Mouse (Mus musculus) adrenal gland, postnatal 10 days (tissue): ENCODE measurements around the gene Cyfip1. TPM values are rescaled to one million over a fixed set of nuclear protein-coding genes. Genes with fewer than 3 reads are reported as not detected.
"Not testable (repeated sequence)": the region's sequence is repeated elsewhere in the genome, so short reads cannot be mapped to it uniquely, and the experiment has no call there.

ENCODE experiments used
- DNase-seq: peaks from one replicate; pipeline ENCODE4 v3.0.0; 2021; ENCODE audit warnings: mixed read lengths
- total RNA-seq, 2 experiments: library from RNA; stranded (reverse); gene quantifications; 2 replicates each; pipeline ENCODE4 v1.2.3; 2021

Gene Cyfip1
- total RNA-seq, 2 experiments from 2014 or later, result 64.4 to 72.4 TPM

GRCm38 (mm10) chr7:55865044-55865443 lies 23.5 kb downstream of the Cyfip1 start:
- no peak for DNase-seq

DNA sequence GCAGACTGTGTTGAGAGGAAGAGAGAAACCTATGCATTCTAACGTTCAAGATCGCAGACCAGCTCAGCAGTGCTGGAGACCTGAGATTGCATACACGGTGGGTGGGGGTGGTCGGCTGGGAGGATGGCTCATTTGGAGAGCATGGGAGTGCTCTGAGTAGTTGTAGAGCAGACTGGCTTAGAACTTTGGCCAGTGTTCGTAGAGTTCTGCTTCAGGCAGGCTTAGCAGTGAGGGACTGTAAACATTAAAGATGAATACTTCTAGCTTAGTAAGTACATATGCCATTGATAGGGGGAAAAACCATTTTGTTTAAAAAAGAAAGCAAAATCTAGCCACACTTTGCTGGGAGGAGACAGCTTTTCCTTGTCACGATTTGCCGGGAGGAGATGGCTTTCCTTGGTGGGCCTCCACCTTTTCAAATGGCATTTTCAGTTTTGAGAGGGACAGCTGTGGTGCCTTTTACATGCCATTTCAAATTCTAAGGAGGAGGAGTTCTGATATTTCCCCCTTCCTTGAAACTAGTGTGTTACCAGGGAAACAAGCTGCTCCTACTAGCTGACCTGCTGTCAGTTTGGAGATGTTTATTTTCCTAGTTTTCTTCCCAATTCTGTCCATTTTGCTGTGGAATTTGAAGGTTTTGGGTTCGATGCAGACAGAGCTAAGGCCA lies 24.3 kb downstream of the Cyfip1 start:
- DNase-seq, result no peak

DNA sequence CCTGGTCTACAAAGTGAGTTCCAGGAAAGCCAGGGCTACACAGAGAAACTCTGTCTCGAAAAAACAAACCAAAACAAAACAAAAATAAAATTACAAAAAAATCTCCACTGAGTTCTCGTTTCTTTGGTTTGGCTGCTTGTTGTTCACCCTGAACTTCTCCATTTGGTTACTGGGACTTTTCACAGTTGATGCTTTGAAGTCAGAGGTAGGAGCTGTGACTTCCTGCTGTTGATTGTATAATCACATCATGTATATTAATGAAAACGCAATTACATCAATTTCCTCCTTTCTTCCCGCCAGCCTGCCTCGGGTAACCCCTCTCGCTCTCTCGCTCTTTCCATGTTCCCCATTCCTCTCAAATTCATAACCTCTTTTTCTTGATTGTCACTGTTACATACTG lies 26.7 kb downstream of the Cyfip1 start:
- no peak for DNase-seq

- no peak for DNase-seq
Measured at GRCm38 (mm10) chr7:55869220-55869619, 27.7 kb downstream of the Cyfip1 start.

DNA sequence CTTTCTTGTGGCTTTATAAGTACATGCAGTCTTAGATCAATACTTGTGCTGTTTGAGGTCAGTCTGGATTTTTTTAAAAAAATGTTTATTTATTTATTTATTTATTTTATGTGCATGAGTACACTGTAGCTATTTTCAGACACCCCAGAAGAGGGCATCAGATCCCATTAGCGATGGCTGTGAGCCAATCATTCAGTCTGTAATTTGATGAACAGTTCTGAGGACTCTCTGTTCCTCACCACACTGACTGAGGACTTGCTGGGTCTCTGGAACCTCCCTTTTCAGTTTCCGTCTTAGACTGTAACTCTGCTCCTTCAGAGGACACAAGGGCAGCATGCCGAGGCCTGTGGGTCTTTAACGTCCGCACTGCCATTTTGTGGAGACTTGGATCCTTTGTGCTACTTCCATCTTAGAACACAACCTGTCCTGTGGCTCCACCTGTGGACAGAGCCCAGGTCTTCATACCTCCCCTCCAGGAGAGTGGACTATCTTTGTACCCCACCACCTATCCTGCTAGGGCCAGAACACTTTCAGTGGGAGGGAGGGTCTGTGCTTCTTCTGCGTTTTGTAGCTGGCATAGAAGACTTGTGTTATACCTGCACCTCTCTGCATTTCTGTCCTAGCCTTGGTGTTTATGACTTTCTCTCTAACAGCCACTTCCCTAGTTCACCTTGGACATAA lies 28.9 kb downstream of the Cyfip1 start:
- no peak for DNase-seq

DNA sequence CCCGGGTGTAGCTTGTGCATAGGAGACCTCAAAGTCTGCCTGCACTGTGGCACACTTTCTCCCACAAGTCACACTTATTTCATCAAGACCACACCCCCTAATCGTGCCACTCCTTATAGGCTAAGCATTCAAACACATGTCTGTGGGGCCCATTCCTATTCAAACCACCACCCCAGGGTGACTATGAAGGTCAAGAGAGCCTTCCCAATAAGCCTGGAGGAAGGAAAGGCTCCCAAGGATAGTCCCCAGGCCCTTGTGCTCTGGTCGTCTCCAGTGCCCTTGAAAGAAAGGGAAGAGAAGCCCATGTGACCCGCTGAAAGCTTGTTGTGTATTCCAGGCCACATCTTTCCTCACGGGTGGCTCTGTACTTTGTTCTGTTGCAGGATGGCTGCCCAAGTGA lies 29.9 kb downstream of the Cyfip1 start:
- DNase-seq, result no peak

DNA sequence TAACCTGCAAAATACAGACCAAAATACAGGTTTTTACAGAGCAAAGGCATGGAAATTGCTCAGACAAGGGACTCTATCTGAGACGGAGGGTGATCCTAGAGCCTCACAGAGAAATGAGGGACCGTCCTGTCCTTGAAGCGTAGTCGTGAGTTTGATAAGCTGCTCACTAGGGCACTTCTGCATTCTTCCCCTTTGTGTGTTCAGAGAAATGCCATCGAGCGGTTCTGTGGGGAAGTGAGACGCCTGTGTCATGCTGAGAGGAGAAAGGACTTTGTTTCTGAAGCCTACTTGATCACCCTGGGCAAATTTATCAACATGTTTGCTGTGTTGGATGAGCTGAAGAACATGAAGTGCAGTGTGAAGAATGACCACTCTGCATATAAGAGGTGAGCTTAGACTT lies 33.2 kb downstream of the Cyfip1 start:
- no peak for DNase-seq

GRCm38 (mm10) chr7:55877721-55878120 lies 36.2 kb downstream of the Cyfip1 start:
- no peak for DNase-seq

DNA sequence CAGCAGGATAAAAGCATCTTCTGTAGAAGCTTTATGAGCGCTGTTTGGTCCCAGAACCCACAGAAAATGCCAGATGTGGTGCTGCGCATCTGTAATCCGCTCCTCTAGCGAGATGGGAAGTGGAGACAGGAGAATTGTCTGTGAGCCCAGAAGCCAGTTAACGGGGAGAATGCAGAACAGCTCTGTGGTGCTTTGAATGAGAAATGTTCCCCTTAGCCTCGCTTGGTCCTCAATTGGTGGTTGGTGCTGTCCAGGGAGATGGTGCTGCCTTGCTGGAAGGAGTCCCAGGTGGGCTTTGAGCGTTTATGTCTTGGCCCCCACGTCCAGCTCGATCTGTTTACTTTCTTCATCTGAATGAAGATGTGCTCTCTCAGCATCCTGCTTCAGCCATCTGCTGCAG lies 39.3 kb downstream of the Cyfip1 start:
- no peak for DNase-seq

- DNase-seq, result no peak
Measured at GRCm38 (mm10) chr7:55888603-55889002, 47.1 kb downstream of the Cyfip1 start.

DNA sequence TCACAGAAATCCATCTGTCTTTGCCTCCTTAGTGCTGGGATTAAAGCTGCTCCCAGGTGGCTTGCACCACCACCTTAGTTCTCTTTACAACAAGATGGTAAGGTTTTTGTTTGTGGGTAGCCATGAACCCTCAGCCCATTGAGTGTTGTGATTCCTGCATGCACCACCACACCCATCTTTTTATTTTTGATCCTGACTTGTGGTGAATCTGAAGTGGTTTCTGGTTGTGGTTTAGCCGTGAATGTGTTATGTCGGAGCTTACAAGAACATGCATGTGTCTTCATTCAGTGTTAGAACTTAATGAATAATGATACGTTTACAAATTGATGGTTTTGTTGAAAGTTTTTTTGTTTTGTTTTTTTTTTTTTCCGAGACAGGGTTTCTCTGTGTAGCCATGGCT lies 48.5 kb downstream of the Cyfip1 start:
- no peak for DNase-seq

GRCm38 (mm10) chr7:55890731-55891130 lies 49.2 kb downstream of the Cyfip1 start:
- no peak for DNase-seq

GRCm38 (mm10) chr7:55891797-55892196 lies 50.3 kb downstream of the Cyfip1 start:
- DNase-seq, result no peak

DNA sequence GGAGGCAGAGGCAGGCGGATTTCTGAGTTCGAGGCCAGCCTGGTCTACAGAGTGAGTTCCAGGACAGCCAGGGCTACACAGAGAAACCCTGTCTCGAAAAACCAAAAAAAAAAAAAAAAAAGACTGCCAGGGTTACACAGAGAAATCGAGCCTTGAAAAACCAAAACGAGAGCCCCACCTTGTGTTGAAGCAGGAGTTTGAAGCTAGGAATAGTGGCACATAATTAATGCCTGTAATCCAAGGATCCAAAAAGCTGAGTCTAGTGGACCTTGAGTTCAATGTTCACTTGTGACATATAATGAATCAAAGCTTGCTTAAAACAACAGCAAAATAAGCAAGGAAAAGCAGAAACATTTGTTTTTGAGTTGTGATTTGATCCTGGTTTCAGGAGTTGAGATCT lies 62.2 kb downstream of the Cyfip1 start:
- DNase-seq, result no peak

DNA sequence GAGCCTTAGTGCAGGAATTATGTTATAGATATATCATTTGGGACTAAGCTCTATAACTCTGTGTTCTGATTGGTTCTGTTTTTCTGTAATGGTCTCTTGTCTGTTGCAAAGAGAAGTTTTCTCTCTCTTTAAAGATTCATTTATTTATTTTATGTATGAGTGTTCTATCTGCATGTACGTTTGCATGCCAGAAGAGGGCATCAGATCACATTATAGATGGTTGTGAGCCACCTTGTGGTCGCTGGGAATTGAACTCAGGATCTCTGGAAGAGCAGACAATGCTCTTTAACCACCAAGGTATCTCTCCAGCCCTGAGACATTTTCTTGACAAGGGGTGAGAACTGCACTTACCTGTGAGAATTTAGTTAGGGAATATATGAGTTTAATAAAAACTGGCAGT lies 63.9 kb downstream of the Cyfip1 start:
- no peak for DNase-seq

DNA sequence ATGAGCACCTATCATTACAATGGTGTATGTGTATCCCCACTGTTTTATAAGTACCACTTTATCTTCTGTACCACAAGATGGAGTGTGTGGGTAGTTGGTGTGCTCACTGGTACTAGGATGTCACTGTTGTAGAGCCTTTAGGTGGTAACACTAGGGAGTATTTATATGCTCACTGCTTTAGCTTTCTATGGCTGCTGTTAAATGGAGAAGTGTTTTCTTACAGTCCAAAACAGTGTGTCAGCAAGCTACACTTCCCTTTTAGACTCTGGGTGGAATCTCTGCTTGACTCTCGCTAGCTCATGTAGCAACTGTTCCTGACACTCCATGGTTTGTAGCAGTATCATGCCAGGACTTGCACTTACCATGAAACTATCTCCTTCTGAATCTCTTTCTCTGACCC lies 68.0 kb downstream of the Cyfip1 start:
- no peak for DNase-seq

- DNase-seq, result no peak
Measured at GRCm38 (mm10) chr7:55910356-55910755, 68.8 kb downstream of the Cyfip1 start.

GRCm38 (mm10) chr7:55911371-55911770 lies 69.8 kb downstream of the Cyfip1 start:
- DNase-seq, result no peak

GRCm38 (mm10) chr7:55912118-55912517 lies 70.6 kb downstream of the Cyfip1 start:
- no peak for DNase-seq

- not testable (repeated sequence) for DNase-seq
Measured at GRCm38 (mm10) chr7:55918365-55918764, 76.8 kb downstream of the Cyfip1 start.

DNA sequence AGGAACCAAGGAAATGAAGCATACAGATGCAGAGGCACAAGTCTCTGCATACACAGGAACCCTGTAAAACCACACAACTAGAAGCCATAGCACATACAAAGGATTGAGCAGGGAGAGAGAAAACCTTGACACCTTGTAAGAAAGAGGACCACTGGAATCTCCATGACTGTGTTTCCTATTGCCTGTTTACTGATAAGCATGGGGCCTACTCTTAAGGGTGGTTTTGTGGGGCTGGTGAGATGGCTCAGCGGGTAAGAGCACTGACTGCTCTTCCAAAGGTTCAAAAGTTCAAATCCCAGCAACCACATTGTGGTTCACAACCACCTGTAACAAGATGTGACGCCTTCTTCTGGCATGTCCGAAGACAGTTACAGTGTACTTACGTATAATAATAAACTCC lies 85.7 kb downstream of the Cyfip1 start:
- DNase-seq, result no peak

DNA sequence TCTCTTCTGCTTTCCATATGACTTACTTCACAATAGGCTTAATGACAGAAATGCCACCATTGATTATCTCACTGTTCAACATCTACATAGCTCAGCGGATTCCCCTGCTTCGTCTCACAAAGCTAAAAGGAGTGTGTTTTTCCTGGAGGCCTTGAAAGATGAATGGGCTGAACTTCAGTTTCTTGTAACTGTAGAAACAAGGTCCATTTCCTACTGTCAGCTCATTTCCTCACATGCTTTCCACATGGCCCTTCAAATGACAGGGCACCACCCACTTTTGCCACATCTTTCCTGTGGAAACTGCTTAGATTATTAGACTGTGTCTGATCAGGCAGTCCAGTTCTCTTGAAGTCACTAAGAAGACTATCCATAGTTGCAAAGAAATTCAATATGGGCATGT lies 87.1 kb downstream of the Cyfip1 start:
- no peak for DNase-seq

DNA sequence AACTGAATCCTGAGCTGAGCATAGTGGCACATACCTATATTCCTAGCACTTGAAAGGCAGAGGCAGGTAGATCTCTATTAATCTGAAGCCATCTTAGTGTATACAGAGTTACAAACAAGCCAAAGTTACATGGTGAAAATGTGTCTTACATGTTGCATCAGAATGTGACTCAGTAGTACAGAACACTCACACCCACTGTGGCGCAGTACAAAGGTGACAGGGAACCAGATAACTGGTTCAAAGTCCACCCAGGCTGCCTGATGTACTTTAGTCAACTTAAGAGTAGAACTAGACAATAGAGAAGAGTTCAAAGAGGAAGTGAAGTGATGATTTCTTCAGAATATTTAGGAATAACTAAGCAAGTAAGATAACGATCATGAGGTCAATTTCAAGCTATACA lies 93.5 kb downstream of the Cyfip1 start:
- no peak for DNase-seq

GRCm38 (mm10) chr7:55938341-55938740 lies 96.8 kb downstream of the Cyfip1 start:
- no peak for DNase-seq
